Mouse (Mus musculus): Measurements from ENCODE around the gene Ppfibp2.

GRCm38 (mm10) chr7:107747476-107747875 lies 152.5 kb downstream of the Ppfibp2 start:
- TF ChIP-seq MYOG (IDR thresholded peaks at IDR 0.05; ENCODE audit: control insufficient read depth, extremely low read depth, insufficient read length) (no peak), USF1 (IDR thresholded peaks at IDR 0.05; ENCODE audit: low read depth) (no peak), CEBPB (IDR thresholded peaks at IDR 0.05; ENCODE audit: low read depth) (no peak), CTCF (IDR thresholded peaks at IDR 0.05; ENCODE audit: control insufficient read depth, insufficient read depth, insufficient read length) (no peak)
